Mouse (Mus musculus) MEL (cell line): ENCODE measurements around the gene Mitf. TPM values are rescaled to one million over a fixed set of nuclear protein-coding genes. Genes with fewer than 3 reads are reported as not detected.

Source experiments
- DNase-seq: peaks from one replicate; pipeline ENCODE4 v3.0.0; 2011; ENCODE audit warnings: low read depth, low spot score
- H3K27ac ChIP-seq: 2 replicates; pipeline ENCODE4 v1.5.1; 2012; ENCODE audit warnings: low read depth, mild to moderate bottlenecking, control low read depth, low read length, moderate library complexity; ENCODE audit not compliant: control insufficient read depth
- H3K27me3 ChIP-seq, 2 experiments: fragments of 150-350 bp in 1 of 2; sonication (generic) in 1 of 2; 2 replicates each; pipeline ENCODE4 v1.6.1; 2012; ENCODE audit warnings: low read length in 2 of 2, mild to moderate bottlenecking in 2 of 2, improper control_type of control experiment in 1 of 2, moderate library complexity in 1 of 2; ENCODE audit not compliant: insufficient read depth in 2 of 2, control insufficient read depth in 1 of 2
- H3K36me3 ChIP-seq, 2 experiments: 2 replicates each; pipeline ENCODE4 v1.6.1; 2012 to 2014; ENCODE audit warnings: low read length in 2 of 2, improper control_type of control experiment in 1 of 2, inconsistent platforms in 1 of 2, mild to moderate bottlenecking in 1 of 2; ENCODE audit not compliant: insufficient read depth in 2 of 2, control insufficient read depth in 1 of 2
- H3K4me1 ChIP-seq, 2 experiments: fragments of 150-350 bp in 1 of 2; sonication (generic) in 1 of 2; 2 replicates each; pipeline ENCODE4 v1.6.1; 2012; ENCODE audit warnings: low read length in 2 of 2, improper control_type of control experiment in 1 of 2, mild to moderate bottlenecking in 1 of 2; ENCODE audit not compliant: insufficient read depth in 2 of 2, control insufficient read depth in 1 of 2
- H3K4me3 ChIP-seq, 2 experiments: fragments of 150-350 bp in 1 of 2; sonication (generic) in 1 of 2; 2 replicates each; pipeline ENCODE4 v1.5.1; 2012; ENCODE audit warnings: low read depth in 2 of 2, low read length in 2 of 2, mild to moderate bottlenecking in 2 of 2, moderate library complexity in 2 of 2, control low read depth in 1 of 2, improper control_type of control experiment in 1 of 2; ENCODE audit not compliant: control insufficient read depth in 1 of 2, insufficient read depth in 1 of 2
- H3K79me2 ChIP-seq: 2 replicates; pipeline ENCODE4 v1.6.1; 2012; ENCODE audit warnings: mild to moderate bottlenecking, low read length, moderate library complexity; ENCODE audit not compliant: control insufficient read depth, poor library complexity, insufficient read depth
- H3K9ac ChIP-seq: 2 replicates; pipeline ENCODE4 v1.6.1; 2012; ENCODE audit warnings: low read depth, mild to moderate bottlenecking, control low read depth, low read length, moderate library complexity; ENCODE audit not compliant: control insufficient read depth, poor library complexity, severe bottlenecking
- H3K9me3 ChIP-seq: fragments of 150-350 bp; sonication (generic); replicated peaks from 2 replicates; pipeline ENCODE4 v1.6.1; 2012; ENCODE audit warnings: mild to moderate bottlenecking, low read length, improper control_type of control experiment, moderate library complexity; ENCODE audit not compliant: insufficient read depth
- GATA1 ChIP-seq: IDR thresholded peaks from 2 replicates; pipeline ENCODE4 v1.6.1; 2011; ENCODE audit warnings: low read depth, low read length, improper control_type of control experiment
- JUND ChIP-seq: IDR thresholded peaks from 2 replicates; pipeline ENCODE4 v1.6.1; 2011; ENCODE audit warnings: low read depth, mild to moderate bottlenecking, improper control_type of control experiment, low read length
- MAFK ChIP-seq: IDR thresholded peaks from 2 replicates; pipeline ENCODE4 v1.6.1; 2011; ENCODE audit warnings: low read depth, mild to moderate bottlenecking, low read length, improper control_type of control experiment, borderline replicate concordance
- MAX ChIP-seq: IDR thresholded peaks from 2 replicates; pipeline ENCODE4 v1.6.1; 2011; ENCODE audit warnings: low read length, improper control_type of control experiment
- MAZ ChIP-seq: IDR thresholded peaks from 2 replicates; pipeline ENCODE4 v1.6.1; 2012; ENCODE audit warnings: low read depth, mild to moderate bottlenecking, inconsistent platforms, low read length, improper control_type of control experiment
- POLR2AphosphoS2 ChIP-seq: IDR thresholded peaks from 2 replicates; pipeline ENCODE4 v1.6.1; 2011; ENCODE audit warnings: low read length, improper control_type of control experiment
- TAL1 ChIP-seq: IDR thresholded peaks from 2 replicates; pipeline ENCODE4 v1.6.1; 2012; ENCODE audit warnings: mild to moderate bottlenecking, inconsistent platforms, low read length, moderate library complexity, mixed read lengths
- USF2 ChIP-seq, 2 experiments: IDR thresholded peaks; 2 replicates each; pipeline ENCODE4 v1.6.1; 2011 to 2012; ENCODE audit warnings: improper control_type of control experiment in 2 of 2, low read length in 2 of 2, borderline replicate concordance in 1 of 2, inconsistent platforms in 1 of 2, low read depth in 1 of 2, mild to moderate bottlenecking in 1 of 2; ENCODE audit not compliant: insufficient read depth in 1 of 2
- ZNF384 ChIP-seq: IDR thresholded peaks from 2 replicates; pipeline ENCODE4 v1.6.1; 2012; ENCODE audit warnings: low read depth, mild to moderate bottlenecking, inconsistent platforms, low read length, improper control_type of control experiment
- polyA plus RNA-seq, 2 experiments: library from polyadenylated mRNA; stranded (reverse) in 1 of 2; unstranded in 1 of 2; fragments of >175 nt in 1 of 2; fragments of >200 nt in 1 of 2; gene quantifications; 2 replicates each; pipeline versions ENCODE4 v1.2.1 to v1.2.4; 2012; ENCODE audit warnings: low replicate concordance in 2 of 2, low read depth in 1 of 2; ENCODE audit not compliant: insufficient read length in 2 of 2, insufficient read depth in 1 of 2, missing spikeins in 1 of 2
- total RNA-seq: library from RNA; depleted of rRNA; stranded (reverse); fragments of 300-350 nt; gene quantifications from 2 replicates; pipeline ENCODE4 v1.2.3, GENCODE M21; 2012

The Mitf gene
- total and polyA plus RNA-seq, 3 experiments, result 1.8 to 2.1 TPM; not detected in 1

GRCm38 (mm10) chr6:97901561-97901960, 94.7 kb downstream of the Mitf start:
- Histone ChIP-seq H3K9me3 (no peaks in the 10 kb centered on the region), H3K27me3 (no peaks in the 10 kb centered on the region), H3K36me3 (peaks cover 0 to 29% of the 10 kb centered on the region in 2 experiments; a peak in 2 of 4 replicates), H3K79me2 (no peaks in the 10 kb centered on the region), H3K4me3 (no peak overlapping the region), H3K4me1 (peaks cover 3 to 25% of the 10 kb centered on the region in 2 experiments), H3K9ac (no peak overlapping the region), H3K27ac (no peak overlapping the region)
- no peak for DNase-seq
- no peak for TF ChIP-seq TAL1
- TF ChIP-seq, all 39 proteins: peak for 0

- no peak for TF ChIP-seq USF2 (IDR thresholded peaks at IDR 0.05; ENCODE audit: borderline replicate concordance in 1 of 2, insufficient read depth in 1 of 2, low read depth in 1 of 2, low read length in 2 of 2)
- TF ChIP-seq ZNF384, result peak; percentile 61
- TF ChIP-seq POLR2AphosphoS2, result no peak
- TF ChIP-seq GATA1, result peak; percentile 51
- H3K79me2 ChIP-seq, result no peaks in the 10 kb centered on the region
These were observed 95.4 kb downstream of the Mitf start for GRCm38 (mm10) chr6:97902205-97902604.

GRCm38 (mm10) chr6:97914768-97915167, 107.9 kb downstream of the Mitf start:
- Histone ChIP-seq H3K9me3 (no peaks in the 10 kb centered on the region), H3K36me3 (no peaks in the 10 kb centered on the region), H3K4me1 (no peaks in the 10 kb centered on the region), H3K27me3 (no peaks in the 10 kb centered on the region), H3K9ac (no peak overlapping the region), H3K27ac (no peak overlapping the region), H3K4me3 (no peak overlapping the region), H3K79me2 (no peaks in the 10 kb centered on the region)
- DNase-seq, result no peak
- TF ChIP-seq MAFK (no peak), TAL1 (no peak), MAX (no peak), MAZ (no peak), JUND (no peak)

More at GRCm38 (mm10) chr6:97902205-97902604, 95.4 kb downstream of the Mitf start:
- H3K4me3 ChIP-seq, result no peak overlapping the region
- no peak for DNase-seq
- no peak overlapping the region for H3K9ac ChIP-seq
- H3K27me3 ChIP-seq, result no peaks in the 10 kb centered on the region
- peaks cover 0 to 26% of the 10 kb centered on the region in 2 experiments; a peak in 2 of 4 replicates for H3K36me3 ChIP-seq
- H3K4me1 ChIP-seq, result peaks cover 3 to 25% of the 10 kb centered on the region in 2 experiments
- no peak overlapping the region for H3K27ac ChIP-seq
- H3K9me3 ChIP-seq, result no peaks in the 10 kb centered on the region
